Mouse (Mus musculus): ENCODE measurements around the gene Cryge. TPM values are rescaled to one million over a fixed set of nuclear protein-coding genes. Genes with fewer than 3 reads are reported as not detected.

Cryge gene
- polyA plus RNA-seq, 1 experiment = not detected

DNA sequence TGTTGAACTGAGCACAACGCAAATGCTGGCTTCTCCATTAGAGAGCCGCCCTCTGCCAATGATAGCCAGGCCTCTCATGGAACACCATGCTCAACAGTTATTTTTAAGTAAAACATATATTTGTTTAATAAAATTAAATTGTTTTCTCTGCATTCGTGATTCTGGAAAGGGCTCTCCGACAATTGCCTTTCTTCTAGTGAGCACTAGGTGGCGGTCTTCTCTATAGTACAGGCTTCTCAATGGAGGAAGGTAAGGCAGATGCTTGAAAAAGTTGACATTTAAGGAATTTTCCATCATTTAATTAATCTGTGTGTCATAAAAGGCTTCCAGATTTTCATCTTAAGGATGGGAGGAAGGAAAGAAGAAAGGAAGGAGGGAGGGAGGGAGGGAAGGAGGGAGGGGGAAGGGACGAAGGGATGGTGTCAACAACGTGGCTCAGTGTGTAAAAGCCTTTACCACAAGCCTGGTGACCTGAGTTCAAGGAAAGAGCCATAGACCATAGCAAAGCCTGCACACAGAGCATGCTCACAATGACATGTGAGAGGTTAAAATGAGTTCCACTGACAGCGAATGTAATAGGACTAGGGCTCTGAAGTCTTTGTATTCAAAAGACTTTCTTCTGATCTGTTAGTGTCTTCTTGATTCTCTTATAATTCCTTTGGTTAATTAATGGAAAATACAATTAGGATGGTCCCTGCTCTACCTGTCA lies 4.4 kb downstream of the Cryge start:
- no peak overlapping the region for H3K4me3 ChIP-seq (ENCODE audit: control insufficient read depth, insufficient read depth, low read length)
- peak; percentile 2 for DNase-seq
- 42% methylated on average over 8 of the region's 8 CpGs for WGBS
- no peak overlapping the region for H3K27ac ChIP-seq (ENCODE audit: control insufficient read depth, insufficient read depth, low read length)
- H3K27me3 ChIP-seq (ENCODE audit: control insufficient read depth, insufficient read depth, low read length) = no peaks in the 10 kb centered on the region
- H3K36me3 ChIP-seq (ENCODE audit: control insufficient read depth, insufficient read depth, low read length) = no peaks in the 10 kb centered on the region
- H3K4me1 ChIP-seq (replicated peaks; ENCODE audit: control insufficient read depth, insufficient read depth, low read length) = no peaks in the 10 kb centered on the region
- TF ChIP-seq POLR2A (IDR thresholded peaks at IDR 0.05; ENCODE audit: control insufficient read depth, extremely low read depth, insufficient read depth, low read length, poor library complexity) = no peak
- TF ChIP-seq CTCF (IDR thresholded peaks at IDR 0.05; ENCODE audit: borderline replicate concordance, control insufficient read depth, extremely low read depth, insufficient read depth, low read length, poor library complexity) = no peak

DNA sequence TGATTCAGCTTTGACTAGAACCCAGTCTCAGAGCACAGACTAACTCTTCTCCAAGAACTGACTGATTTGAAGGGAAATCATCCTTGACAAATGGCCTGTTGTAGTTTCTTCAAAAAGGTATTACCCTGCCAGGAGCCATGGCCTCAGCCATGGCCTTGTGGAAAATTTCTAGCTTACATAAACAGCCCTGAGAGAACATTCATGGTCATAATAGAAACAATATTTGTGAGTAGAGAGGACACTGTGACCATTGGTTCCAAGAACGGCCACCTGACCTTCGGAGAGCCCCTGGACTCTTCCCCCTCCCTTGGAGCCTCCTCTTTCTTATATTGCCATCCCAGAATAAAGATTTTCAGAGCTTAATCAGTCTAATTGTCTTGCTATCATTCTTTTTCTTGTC lies 7.5 kb downstream of the Cryge start:
- Histone ChIP-seq H3K4me1 (replicated peaks; ENCODE audit: control insufficient read depth, insufficient read depth, low read length) (no peaks in the 10 kb centered on the region), H3K27me3 (ENCODE audit: control insufficient read depth, insufficient read depth, low read length) (no peaks in the 10 kb centered on the region), H3K4me3 (ENCODE audit: control insufficient read depth, insufficient read depth, low read length) (no peak overlapping the region), H3K36me3 (ENCODE audit: control insufficient read depth, insufficient read depth, low read length) (no peaks in the 10 kb centered on the region), H3K27ac (ENCODE audit: control insufficient read depth, insufficient read depth, low read length) (no peak overlapping the region)
- no peak for DNase-seq
- 94% methylated on average over 2 of the region's 2 CpGs for WGBS
- TF ChIP-seq CTCF (IDR thresholded peaks at IDR 0.05; ENCODE audit: borderline replicate concordance, control insufficient read depth, extremely low read depth, insufficient read depth, low read length, poor library complexity) = no peak
- no peak for TF ChIP-seq POLR2A (IDR thresholded peaks at IDR 0.05; ENCODE audit: control insufficient read depth, extremely low read depth, insufficient read depth, low read length, poor library complexity)

DNA sequence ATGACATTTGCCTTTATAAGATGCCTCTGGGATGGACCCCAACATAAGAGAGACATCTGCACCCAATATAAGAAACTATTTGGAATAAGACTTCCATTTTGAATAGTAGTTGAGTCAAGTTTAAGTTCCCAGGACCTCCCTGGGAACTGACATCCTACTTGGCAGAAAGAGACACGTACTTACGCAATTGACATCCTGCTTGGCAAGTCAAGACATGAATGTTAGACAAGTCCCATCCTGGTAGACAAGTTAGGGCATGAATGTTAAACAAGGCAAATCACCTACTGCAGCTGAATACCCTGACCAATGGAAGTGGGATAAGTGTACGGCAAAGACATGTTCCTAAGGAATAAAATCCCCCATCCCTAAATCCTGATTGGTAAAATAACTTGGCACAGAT lies 9.1 kb downstream of the Cryge start:
- WGBS = 96% methylated on average over 3 of the region's 3 CpGs
- TF ChIP-seq POLR2A (IDR thresholded peaks at IDR 0.05; ENCODE audit: control insufficient read depth, extremely low read depth, insufficient read depth, low read length, poor library complexity) (no peak), CTCF (IDR thresholded peaks at IDR 0.05; ENCODE audit: borderline replicate concordance, control insufficient read depth, extremely low read depth, insufficient read depth, low read length, poor library complexity) (no peak)
- DNase-seq = no peak
- no peaks in the 10 kb centered on the region for H3K4me1 ChIP-seq (replicated peaks; ENCODE audit: control insufficient read depth, insufficient read depth, low read length)
- H3K27me3 ChIP-seq (ENCODE audit: control insufficient read depth, insufficient read depth, low read length) = no peaks in the 10 kb centered on the region
- H3K27ac ChIP-seq (ENCODE audit: control insufficient read depth, insufficient read depth, low read length) = no peak overlapping the region
- no peak overlapping the region for H3K4me3 ChIP-seq (ENCODE audit: control insufficient read depth, insufficient read depth, low read length)
- no peaks in the 10 kb centered on the region for H3K36me3 ChIP-seq (ENCODE audit: control insufficient read depth, insufficient read depth, low read length)

DNA sequence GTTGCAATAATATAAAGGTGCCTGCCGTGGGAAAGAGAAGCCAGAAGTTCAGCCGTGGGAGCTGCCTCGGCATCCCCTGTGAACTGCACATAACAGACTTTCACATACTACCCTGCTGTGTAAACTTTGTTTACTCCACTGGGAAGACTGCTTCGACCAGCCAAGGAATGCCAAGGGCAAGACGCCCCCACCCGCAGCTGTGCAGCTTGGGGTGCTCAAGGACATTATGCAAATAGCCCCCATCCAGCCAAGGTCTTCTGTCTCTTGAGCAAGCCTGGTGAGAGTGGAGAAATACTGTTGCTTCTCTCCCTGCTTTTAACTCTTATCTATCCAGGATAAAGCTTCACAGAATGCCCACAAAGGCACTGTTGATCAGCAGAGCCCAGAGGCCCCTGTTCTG lies 10.1 kb downstream of the Cryge start:
- Histone ChIP-seq H3K4me3 (ENCODE audit: control insufficient read depth, insufficient read depth, low read length) (no peak overlapping the region), H3K27ac (ENCODE audit: control insufficient read depth, insufficient read depth, low read length) (no peak overlapping the region), H3K4me1 (replicated peaks; ENCODE audit: control insufficient read depth, insufficient read depth, low read length) (no peaks in the 10 kb centered on the region), H3K27me3 (ENCODE audit: control insufficient read depth, insufficient read depth, low read length) (no peaks in the 10 kb centered on the region), H3K36me3 (ENCODE audit: control insufficient read depth, insufficient read depth, low read length) (no peaks in the 10 kb centered on the region)
- no peak for DNase-seq
- WGBS = 91% methylated on average over 6 of the region's 6 CpGs
- no peak for TF ChIP-seq CTCF (IDR thresholded peaks at IDR 0.05; ENCODE audit: borderline replicate concordance, control insufficient read depth, extremely low read depth, insufficient read depth, low read length, poor library complexity)
- TF ChIP-seq POLR2A (IDR thresholded peaks at IDR 0.05; ENCODE audit: control insufficient read depth, extremely low read depth, insufficient read depth, low read length, poor library complexity) = no peak

DNA sequence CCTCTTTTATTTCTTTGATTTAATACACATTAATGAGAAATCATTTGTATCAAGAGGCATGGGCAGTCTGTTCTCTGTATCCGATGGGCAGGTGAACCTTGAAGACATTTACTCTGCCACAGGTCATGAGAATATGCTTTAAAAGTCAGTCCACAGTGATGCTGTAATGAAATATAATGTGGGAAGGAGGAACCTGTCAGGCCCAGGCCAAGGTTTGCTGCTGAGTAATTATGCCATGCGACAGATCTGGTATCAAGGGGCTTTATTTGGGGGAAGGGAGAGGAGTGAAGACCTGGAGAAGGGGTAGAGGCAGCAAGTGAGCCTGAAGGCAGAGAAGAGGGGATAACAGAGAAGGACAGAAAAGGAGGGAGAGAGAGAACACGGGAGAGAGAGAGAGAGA lies 11.3 kb downstream of the Cryge start:
- no peak for TF ChIP-seq POLR2A (IDR thresholded peaks at IDR 0.05; ENCODE audit: control insufficient read depth, extremely low read depth, insufficient read depth, low read length, poor library complexity)
- no peak for TF ChIP-seq CTCF (IDR thresholded peaks at IDR 0.05; ENCODE audit: borderline replicate concordance, control insufficient read depth, extremely low read depth, insufficient read depth, low read length, poor library complexity)
- no peak for DNase-seq
- 87% methylated on average over 3 of the region's 3 CpGs for WGBS

DNA sequence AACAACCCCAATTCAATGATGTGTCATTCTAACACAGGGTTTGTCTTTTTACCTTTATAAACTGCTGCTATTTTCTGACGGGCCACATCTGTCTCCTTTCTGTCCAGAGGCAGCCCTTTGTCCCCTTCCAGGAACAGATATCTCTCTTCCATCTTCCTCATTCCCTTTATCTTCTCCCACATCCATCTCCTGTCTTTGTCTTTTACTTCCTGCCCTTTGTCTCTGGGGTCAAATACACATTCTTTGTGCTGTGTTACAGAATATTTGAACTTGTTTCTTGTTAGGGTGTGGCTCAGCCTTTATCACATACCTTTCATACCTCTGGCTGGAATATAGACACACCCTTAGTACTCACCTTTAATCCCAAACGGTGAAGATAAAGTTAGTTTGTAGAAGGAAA lies 13.4 kb downstream of the Cryge start:
- Histone ChIP-seq H3K27ac (ENCODE audit: control insufficient read depth, insufficient read depth, low read length) (no peak overlapping the region), H3K4me1 (replicated peaks; ENCODE audit: control insufficient read depth, insufficient read depth, low read length) (no peaks in the 10 kb centered on the region), H3K27me3 (ENCODE audit: control insufficient read depth, insufficient read depth, low read length) (no peaks in the 10 kb centered on the region), H3K36me3 (ENCODE audit: control insufficient read depth, insufficient read depth, low read length) (no peaks in the 10 kb centered on the region), H3K4me3 (ENCODE audit: control insufficient read depth, insufficient read depth, low read length) (no peak overlapping the region)
- DNase-seq = no peak
- TF ChIP-seq POLR2A (IDR thresholded peaks at IDR 0.05; ENCODE audit: control insufficient read depth, extremely low read depth, insufficient read depth, low read length, poor library complexity) (no peak), CTCF (IDR thresholded peaks at IDR 0.05; ENCODE audit: borderline replicate concordance, control insufficient read depth, extremely low read depth, insufficient read depth, low read length, poor library complexity) (no peak)
- 72% methylated on average over 2 of the region's 2 CpGs for whole genome bisulfite sequencing

More for the DNA sequence above, 11.3 kb downstream of the Cryge start:
- no peaks in the 10 kb centered on the region for H3K4me1 ChIP-seq (replicated peaks; ENCODE audit: control insufficient read depth, insufficient read depth, low read length)
- no peak overlapping the region for H3K27ac ChIP-seq (ENCODE audit: control insufficient read depth, insufficient read depth, low read length)
- H3K4me3 ChIP-seq (ENCODE audit: control insufficient read depth, insufficient read depth, low read length) = no peak overlapping the region
- no peaks in the 10 kb centered on the region for H3K36me3 ChIP-seq (ENCODE audit: control insufficient read depth, insufficient read depth, low read length)
- H3K27me3 ChIP-seq (ENCODE audit: control insufficient read depth, insufficient read depth, low read length) = no peaks in the 10 kb centered on the region

DNA sequence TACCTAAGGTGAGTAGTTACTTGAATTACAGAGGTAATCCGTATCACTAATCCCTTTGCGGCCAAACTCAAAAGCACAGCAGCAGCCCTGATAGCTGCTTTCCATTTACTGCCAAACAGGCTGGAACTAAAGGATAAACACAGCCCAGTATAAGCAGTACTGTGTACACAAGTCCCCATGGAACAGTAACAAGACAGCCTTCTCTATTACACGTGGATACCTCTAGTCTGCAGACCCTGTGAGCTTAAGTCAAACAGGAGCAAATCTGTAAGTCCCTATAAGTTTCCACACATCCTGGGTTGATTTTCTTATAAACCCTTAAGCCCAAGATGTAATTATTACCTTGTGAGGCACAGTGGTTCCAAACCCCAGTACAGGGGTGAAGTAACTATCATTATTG lies 15.4 kb downstream of the Cryge start:
- TF ChIP-seq POLR2A (IDR thresholded peaks at IDR 0.05; ENCODE audit: control insufficient read depth, extremely low read depth, insufficient read depth, low read length, poor library complexity) (no peak), CTCF (IDR thresholded peaks at IDR 0.05; ENCODE audit: borderline replicate concordance, control insufficient read depth, extremely low read depth, insufficient read depth, low read length, poor library complexity) (no peak)
- Histone ChIP-seq H3K27ac (ENCODE audit: control insufficient read depth, insufficient read depth, low read length) (no peak overlapping the region), H3K4me1 (replicated peaks; ENCODE audit: control insufficient read depth, insufficient read depth, low read length) (no peaks in the 10 kb centered on the region), H3K27me3 (ENCODE audit: control insufficient read depth, insufficient read depth, low read length) (no peaks in the 10 kb centered on the region), H3K4me3 (ENCODE audit: control insufficient read depth, insufficient read depth, low read length) (no peak overlapping the region), H3K36me3 (ENCODE audit: control insufficient read depth, insufficient read depth, low read length) (no peaks in the 10 kb centered on the region)
- WGBS = 74% methylated on average over 3 of the region's 3 CpGs
- no peak for DNase-seq

Measured in thymus, adult 2 months (tissue).